Mouse (Mus musculus) intestine, embryonic 14.5 days (tissue): ENCODE results near the gene Mrpl51. TPM values are rescaled to one million over a fixed set of nuclear protein-coding genes. Genes with fewer than 3 reads are reported as not detected.

Experiments
- ATAC-seq: fragments of 200-750 bp; cut with Nextera tagmentation; replicated peaks from 2 replicates; pipeline ENCODE4 v1.8.0; 2017; ENCODE audit warnings: low read depth, moderate number of reproducible peaks, moderate TSS enrichment, moderate library complexity; ENCODE audit not compliant: low FRiP score, low TSS enrichment
- DNase-seq: peaks from one replicate; pipeline ENCODE4 v3.0.0-alpha.2; 2018; ENCODE audit warnings: low spot score
- H3K27ac ChIP-seq: fragments of 300-500 bp; sonication (generic); 2 replicates; pipeline ENCODE4 v1.5.1; 2014; ENCODE audit warnings: low read depth, mild to moderate bottlenecking, control low read depth
- H3K27me3 ChIP-seq: fragments of 300-500 bp; sonication (generic); replicated peaks from 2 replicates; pipeline ENCODE4 v1.6.1; 2014; ENCODE audit warnings: low read length, control low read depth; ENCODE audit not compliant: control insufficient read depth, insufficient read depth
- H3K36me3 ChIP-seq: fragments of 300-500 bp; sonication (generic); 2 replicates; pipeline ENCODE4 v1.6.1; 2014; ENCODE audit warnings: low read length, control low read depth; ENCODE audit not compliant: control insufficient read depth, insufficient read depth
- H3K4me1 ChIP-seq: fragments of 300-500 bp; sonication (generic); replicated peaks from 2 replicates; pipeline ENCODE4 v1.6.1; 2014; ENCODE audit warnings: low read length, control low read depth, mixed read lengths; ENCODE audit not compliant: control insufficient read depth, insufficient read depth
- H3K4me2 ChIP-seq: fragments of 300-500 bp; sonication (generic); 2 replicates; pipeline ENCODE4 v1.6.1; 2014; ENCODE audit warnings: low read length
- H3K4me3 ChIP-seq: fragments of 300-500 bp; sonication (generic); 2 replicates; pipeline ENCODE4 v1.5.1; 2014; ENCODE audit warnings: low read depth, low read length, control low read depth, mixed read lengths
- H3K9ac ChIP-seq: fragments of 300-500 bp; sonication (generic); 2 replicates; pipeline ENCODE4 v1.6.1; 2014; ENCODE audit warnings: mild to moderate bottlenecking, low read length
- H3K9me3 ChIP-seq: fragments of 300-500 bp; sonication (generic); 2 replicates; pipeline ENCODE4 v1.6.1; 2016; ENCODE audit warnings: low read length, control low read depth; ENCODE audit not compliant: control insufficient read depth
- WGBS: fragments of 180-500 bp; shearing (Covaris S2); extraction: QIAGEN DNeasy Blood & Tissue Kit; methylation state at CpG from one replicate; pipeline ENCODE4 v1.1.7; 2014; 5-methylcytosine and 5-hydroxymethylcytosine counted together
- polyA plus RNA-seq: library from polyadenylated mRNA; unstranded; fragments of >200 nt; fragmentation: Nextera tagmentation; extraction: Ambion mirVana; gene quantifications from 2 replicates; pipeline ENCODE4 v1.2.1, GENCODE M21; 2014

Gene Mrpl51
- polyA plus RNA-seq, 1 experiment from 2014 or later = 221 TPM

- Histone ChIP-seq H3K9me3 (no peaks in the 10 kb centered on the region), H3K4me2 (peak overlapping the region; percentile 97; the same call in 1 of the 2 replicates), H3K9ac (no peak overlapping the region), H3K4me3 (no peak overlapping the region), H3K27ac (no peak overlapping the region), H3K36me3 (no peaks in the 10 kb centered on the region), H3K27me3 (no peaks in the 10 kb centered on the region), H3K4me1 (peaks cover 8% of the 10 kb centered on the region; the same call in 1 of the 2 replicates)
- no peak for ATAC-seq
- 65% methylated on average over 9 of the region's 9 CpGs for WGBS
- DNase-seq = no peak
These were observed 39.0 kb downstream of the Mrpl51 start for GRCm38 (mm10) chr6:125230571-125230970.

DNA sequence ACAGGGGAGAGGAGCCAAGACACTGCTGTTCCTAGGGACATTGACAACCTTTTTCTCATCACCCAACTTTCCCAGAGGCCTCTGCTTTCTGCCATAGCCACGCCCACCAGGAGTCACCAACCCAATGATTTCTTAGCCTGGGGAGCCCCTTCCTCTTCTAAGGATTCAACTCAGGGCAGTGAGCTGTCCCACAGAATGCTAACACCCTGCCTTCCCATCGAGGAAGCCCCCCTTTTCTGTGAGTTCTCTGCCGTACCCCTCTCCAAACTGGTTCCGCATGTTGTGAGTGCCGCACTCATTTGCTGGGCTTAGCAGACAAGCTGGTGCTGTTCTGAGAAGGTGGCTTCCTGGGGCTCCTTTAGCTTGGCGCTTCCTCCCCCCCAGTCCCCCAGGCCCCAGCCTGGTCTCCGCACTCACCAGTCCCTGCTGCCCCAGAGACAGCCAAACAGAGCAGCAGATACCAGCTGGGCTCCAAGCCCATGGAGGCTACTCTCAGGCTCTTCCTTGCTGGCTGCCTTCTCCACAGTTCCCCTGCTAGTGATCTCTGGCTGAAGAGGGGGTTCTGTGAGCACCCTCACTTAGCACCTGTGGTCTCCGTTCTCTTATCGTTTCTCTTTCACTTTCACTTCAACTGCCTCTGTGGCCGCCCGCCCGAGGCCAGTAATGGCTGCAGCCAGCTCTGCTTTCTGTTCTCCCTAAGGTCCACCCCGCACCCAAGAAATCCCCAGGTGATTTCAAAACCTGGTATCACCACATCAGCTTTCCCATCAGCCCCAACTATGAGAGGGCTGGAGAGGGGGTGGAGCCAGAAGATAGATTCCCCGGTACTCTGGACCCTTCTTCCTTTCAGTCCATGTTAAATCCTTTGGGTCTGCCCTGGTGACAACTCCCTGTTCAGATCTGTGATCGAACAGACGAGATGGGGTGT is 39.8 kb downstream of the Mrpl51 start, which contains the start of gene Tapbpl:
Tapbpl (minus strand) TSS at position 744 of the 928 bp plus-strand sequence.
- H3K9ac ChIP-seq = peak within 1 kb of the TSS; percentile 74
- WGBS = 8% methylated on average over 16 of the region's 16 CpGs
- no peaks in the 10 kb centered on the region for H3K9me3 ChIP-seq
- peak within 1 kb of the TSS; percentile 97 for H3K4me2 ChIP-seq
- peaks cover 8% of the 10 kb centered on the region; the same call in 1 of the 2 replicates for H3K4me1 ChIP-seq
- H3K27me3 ChIP-seq = no peaks in the 10 kb centered on the region
- H3K4me3 ChIP-seq = peak within 1 kb of the TSS; percentile 52
- ATAC-seq (peak; percentile 66), DNase-seq (peak; percentile 73)
- peak within 1 kb of the TSS; percentile 75 for H3K27ac ChIP-seq
- no peaks in the 10 kb centered on the region for H3K36me3 ChIP-seq

DNA sequence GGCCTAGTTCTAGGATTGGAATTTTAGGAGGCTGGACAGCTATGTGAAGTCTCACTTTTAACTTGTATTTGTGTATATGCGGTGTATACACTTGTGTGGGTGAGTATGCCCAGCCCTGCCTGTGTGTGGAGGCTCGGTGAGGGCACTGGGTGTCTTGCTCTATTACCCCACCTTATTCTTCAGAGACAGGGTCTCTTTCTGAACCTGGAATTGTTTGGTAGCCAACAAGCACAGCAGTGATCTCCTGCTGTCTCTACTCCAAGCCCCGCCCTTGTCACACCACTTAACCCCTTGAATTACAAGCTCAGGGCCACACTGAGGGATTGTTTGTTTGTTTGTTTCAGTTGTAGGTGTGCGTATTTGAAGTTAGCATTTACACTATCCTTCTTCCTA is 40.4 kb downstream of the Mrpl51 start:
- no peaks in the 10 kb centered on the region for H3K27me3 ChIP-seq
- H3K9ac ChIP-seq = peak overlapping the region; percentile 74
- ATAC-seq (no peak), DNase-seq (no peak)
- peaks cover 8% of the 10 kb centered on the region; the same call in 1 of the 2 replicates for H3K4me1 ChIP-seq
- 47% methylated on average over 4 of the region's 4 CpGs for WGBS
- H3K27ac ChIP-seq = no peak overlapping the region
- peak overlapping the region; percentile 52 for H3K4me3 ChIP-seq
- no peaks in the 10 kb centered on the region for H3K9me3 ChIP-seq
- no peaks in the 10 kb centered on the region for H3K36me3 ChIP-seq
- H3K4me2 ChIP-seq = peak overlapping the region; percentile 97

- no peak overlapping the region for H3K9ac ChIP-seq
- H3K27me3 ChIP-seq = no peaks in the 10 kb centered on the region
- no peak for ATAC-seq
- no peak for DNase-seq
- H3K4me1 ChIP-seq = peaks cover 8% of the 10 kb centered on the region; the same call in 1 of the 2 replicates
- 0 out of 2 replicates have a peak overlapping the region, but pooled peaks have one; percentile 97 for H3K4me2 ChIP-seq
- 79% methylated on average over 6 of the region's 6 CpGs for WGBS
- H3K27ac ChIP-seq = no peak overlapping the region
- no peaks in the 10 kb centered on the region for H3K9me3 ChIP-seq
- no peaks in the 10 kb centered on the region for H3K36me3 ChIP-seq
- H3K4me3 ChIP-seq = no peak overlapping the region
These were observed 40.9 kb downstream of the Mrpl51 start for GRCm38 (mm10) chr6:125232516-125232915.

GRCm38 (mm10) chr6:125233816-125234519 is 42.4 kb downstream of the Mrpl51 start:
- no peak for ATAC-seq
- Histone ChIP-seq H3K4me1 (peaks cover 8% of the 10 kb centered on the region; the same call in 1 of the 2 replicates), H3K27ac (no peak overlapping the region), H3K4me3 (no peak overlapping the region), H3K36me3 (no peaks in the 10 kb centered on the region), H3K9me3 (no peaks in the 10 kb centered on the region), H3K4me2 (no peak overlapping the region), H3K9ac (no peak overlapping the region), H3K27me3 (no peaks in the 10 kb centered on the region)
- DNase-seq = no peak
- 46% methylated on average over 7 of the region's 7 CpGs for WGBS

DNA sequence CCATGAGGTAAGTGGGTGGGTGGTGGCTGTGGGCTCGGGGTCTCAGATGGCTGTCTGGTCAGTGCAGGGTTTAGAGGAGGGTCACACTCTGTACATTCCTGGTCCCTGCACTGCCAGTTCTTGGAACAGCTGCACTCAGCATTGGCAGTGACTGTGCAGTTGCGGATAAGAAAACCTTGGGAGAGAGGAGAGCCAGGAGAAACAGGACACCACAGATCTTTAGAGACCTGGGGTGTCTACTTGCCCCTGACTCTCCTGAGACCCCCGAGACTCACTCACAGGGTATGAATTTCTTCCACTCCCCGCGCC is 42.9 kb downstream of the Mrpl51 start:
- H3K36me3 ChIP-seq = no peaks in the 10 kb centered on the region
- H3K9ac ChIP-seq = no peak overlapping the region
- no peak for DNase-seq
- H3K4me3 ChIP-seq = no peak overlapping the region
- H3K27me3 ChIP-seq = no peaks in the 10 kb centered on the region
- H3K4me1 ChIP-seq = peaks cover 8% of the 10 kb centered on the region; the same call in 1 of the 2 replicates
- no peak for ATAC-seq
- H3K9me3 ChIP-seq = no peaks in the 10 kb centered on the region
- H3K27ac ChIP-seq = no peak overlapping the region
- WGBS = 56% methylated on average over 5 of the region's 5 CpGs
- no peak overlapping the region for H3K4me2 ChIP-seq

DNA sequence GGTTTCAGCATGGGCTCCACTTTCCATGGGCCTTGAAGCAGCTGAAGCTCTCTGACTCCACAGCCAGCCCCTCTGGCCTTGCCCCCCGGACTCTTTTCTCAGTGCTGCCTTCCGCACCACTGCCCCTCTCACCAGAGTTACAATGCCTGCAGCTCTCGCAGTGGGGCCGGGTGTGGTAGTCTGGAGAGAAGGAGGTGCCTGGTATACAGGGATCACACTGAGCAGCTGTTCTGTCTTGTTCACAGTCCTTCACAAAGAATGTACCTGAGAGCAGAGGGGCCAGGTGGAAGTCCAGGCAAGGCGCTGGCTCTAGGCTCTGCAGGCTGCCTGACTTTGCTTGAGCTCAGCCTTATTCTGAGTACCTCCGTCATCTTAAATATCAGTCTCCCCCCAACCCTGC is 44.7 kb downstream of the Mrpl51 start:
- no peak for ATAC-seq

GRCm38 (mm10) chr6:125236782-125237181 is 45.2 kb downstream of the Mrpl51 start, which contains the start of gene Cd27:
Gene Cd27 (minus strand): TSS chr6:125237010.
- H3K27ac ChIP-seq = no peak within 1 kb of the TSS
- H3K4me1 ChIP-seq = peaks cover 6% of the 10 kb centered on the region; the same call in 1 of the 2 replicates
- H3K9me3 ChIP-seq = no peaks in the 10 kb centered on the region
- H3K36me3 ChIP-seq = no peaks in the 10 kb centered on the region
- H3K4me2 ChIP-seq = no peak within 1 kb of the TSS
- ATAC-seq = no peak
- H3K4me3 ChIP-seq = no peak within 1 kb of the TSS
- no peaks in the 10 kb centered on the region for H3K27me3 ChIP-seq
- no peak for DNase-seq
- H3K9ac ChIP-seq = no peak within 1 kb of the TSS
- WGBS = 54% methylated on average over 6 of the region's 6 CpGs

More for the DNA sequence above, 44.7 kb downstream of the Mrpl51 start:
- H3K36me3 ChIP-seq = no peaks in the 10 kb centered on the region
- DNase-seq = no peak
- peaks cover 8% of the 10 kb centered on the region; the same call in 1 of the 2 replicates for H3K4me1 ChIP-seq
- H3K27me3 ChIP-seq = no peaks in the 10 kb centered on the region
- H3K9me3 ChIP-seq = no peaks in the 10 kb centered on the region
- WGBS = 81% methylated on average over 6 of the region's 6 CpGs
- H3K9ac ChIP-seq = no peak overlapping the region
- no peak overlapping the region for H3K4me2 ChIP-seq
- H3K27ac ChIP-seq = no peak overlapping the region
- no peak overlapping the region for H3K4me3 ChIP-seq
